Mouse (Mus musculus): ENCODE measurements around the gene Tlr5. TPM values are rescaled to one million over a fixed set of nuclear protein-coding genes. Genes with fewer than 3 reads are reported as not detected.

Gene Tlr5
- 0.99 and 1.2 TPM in 2 replicates for polyA plus RNA-seq (2015; fragmentation: Nextera tagmentation; extraction: Ambion mirVana)

GRCm38 (mm10) chr1:182954287-182955046, at the start of gene Tlr5:
Tlr5 (plus strand) TSS chr1:182954788.
- Histone ChIP-seq H3K27me3 (peaks cover 22% of the 10 kb centered on the region), H3K4me3 (peak within 1 kb of the TSS; percentile 51), H3K4me2 (peak within 1 kb of the TSS; percentile 83), H3K27ac (no peak within 1 kb of the TSS; the same call in 1 of the 2 replicates), H3K4me1 (peaks cover 29% of the 10 kb centered on the region), H3K9ac (peak within 1 kb of the TSS; percentile 75), H3K9me3 (no peaks in the 10 kb centered on the region), H3K36me3 (no peaks in the 10 kb centered on the region)
- 0 out of 2 replicates have a peak, but pooled peaks have one; percentile 40 for ATAC-seq (ENCODE audit: insufficient number of reproducible peaks, insufficient read depth, low FRiP score, low TSS enrichment, low read depth)
- 22% methylated on average over 21 of the region's 21 CpGs for WGBS

GRCm38 (mm10) chr1:182905669-182906068, 48.9 kb upstream of the Tlr5 start:
- 84% methylated on average over 3 of the region's 3 CpGs for WGBS
- Histone ChIP-seq H3K27me3 (peaks cover 4% of the 10 kb centered on the region; the same call in 1 of the 2 replicates), H3K27ac (no peak overlapping the region)

GRCm38 (mm10) chr1:182908050-182909036, 46.2 kb upstream of the Tlr5 start:
- Histone ChIP-seq H3K9me3 (peaks cover 4% of the 10 kb centered on the region; the same call in 1 of the 2 replicates), H3K4me1 (peaks cover 18% of the 10 kb centered on the region), H3K4me3 (no peak overlapping the region), H3K27ac (0 out of 2 replicates have a peak overlapping the region, but pooled peaks have one; percentile 39), H3K9ac (0 out of 2 replicates have a peak overlapping the region, but pooled peaks have one; percentile 16), H3K27me3 (peaks cover 4% of the 10 kb centered on the region; the same call in 1 of the 2 replicates), H3K4me2 (peak overlapping the region; percentile 41), H3K36me3 (no peaks in the 10 kb centered on the region)
- peak; percentile 76; the same call in 1 of the 2 replicates for ATAC-seq (ENCODE audit: insufficient number of reproducible peaks, insufficient read depth, low FRiP score, low TSS enrichment, low read depth)
- WGBS: 16% methylated on average over 14 of the region's 14 CpGs

More at GRCm38 (mm10) chr1:182905669-182906068, 48.9 kb upstream of the Tlr5 start:
- Histone ChIP-seq H3K4me1 (peaks cover 18% of the 10 kb centered on the region), H3K4me3 (no peak overlapping the region), H3K36me3 (no peaks in the 10 kb centered on the region), H3K4me2 (no peak overlapping the region), H3K9me3 (no peaks in the 10 kb centered on the region), H3K9ac (no peak overlapping the region)
- no peak for ATAC-seq (ENCODE audit: insufficient number of reproducible peaks, insufficient read depth, low FRiP score, low TSS enrichment, low read depth)

- no peaks in the 10 kb centered on the region for H3K36me3 ChIP-seq
- H3K27me3 ChIP-seq: peaks cover 4% of the 10 kb centered on the region; the same call in 1 of the 2 replicates
- no peak for ATAC-seq (ENCODE audit: insufficient number of reproducible peaks, insufficient read depth, low FRiP score, low TSS enrichment, low read depth)
- H3K9ac ChIP-seq: 0 out of 2 replicates have a peak overlapping the region, but pooled peaks have one; percentile 16
- no peak overlapping the region for H3K4me3 ChIP-seq
- no peak overlapping the region for H3K4me2 ChIP-seq
- WGBS: 44% methylated on average over 3 of the region's 3 CpGs
- peaks cover 4% of the 10 kb centered on the region; the same call in 1 of the 2 replicates for H3K9me3 ChIP-seq
- H3K4me1 ChIP-seq: peaks cover 18% of the 10 kb centered on the region
- H3K27ac ChIP-seq: no peak overlapping the region
Measured at GRCm38 (mm10) chr1:182909066-182909465, 45.5 kb upstream of the Tlr5 start.

GRCm38 (mm10) chr1:182909596-182909995, 45.0 kb upstream of the Tlr5 start:
- Histone ChIP-seq H3K4me1 (peaks cover 18% of the 10 kb centered on the region), H3K27me3 (peaks cover 4% of the 10 kb centered on the region; the same call in 1 of the 2 replicates), H3K36me3 (no peaks in the 10 kb centered on the region), H3K9ac (no peak overlapping the region), H3K4me3 (no peak overlapping the region), H3K27ac (no peak overlapping the region), H3K4me2 (no peak overlapping the region), H3K9me3 (peaks cover 4% of the 10 kb centered on the region; the same call in 1 of the 2 replicates)
- no peak for ATAC-seq (ENCODE audit: insufficient number of reproducible peaks, insufficient read depth, low FRiP score, low TSS enrichment, low read depth)
- WGBS: 81% methylated on average over 5 of the region's 5 CpGs

GRCm38 (mm10) chr1:182912591-182912990, 42.0 kb upstream of the Tlr5 start:
- no peak for ATAC-seq (ENCODE audit: insufficient number of reproducible peaks, insufficient read depth, low FRiP score, low TSS enrichment, low read depth)
- WGBS: 63% methylated on average over 2 of the region's 2 CpGs
- no peak overlapping the region for H3K27ac ChIP-seq

GRCm38 (mm10) chr1:182914121-182914908, 40.3 kb upstream of the Tlr5 start:
- Histone ChIP-seq H3K9ac (no peak overlapping the region), H3K9me3 (peaks cover 4% of the 10 kb centered on the region; the same call in 1 of the 2 replicates), H3K36me3 (no peaks in the 10 kb centered on the region), H3K27me3 (no peaks in the 10 kb centered on the region), H3K4me3 (no peak overlapping the region), H3K27ac (no peak overlapping the region), H3K4me1 (peaks cover 11% of the 10 kb centered on the region; the same call in 1 of the 2 replicates), H3K4me2 (no peak overlapping the region)
- ATAC-seq (ENCODE audit: insufficient number of reproducible peaks, insufficient read depth, low FRiP score, low TSS enrichment, low read depth): no peak
- WGBS: 85% methylated on average over 4 of the region's 4 CpGs

More at GRCm38 (mm10) chr1:182912591-182912990, 42.0 kb upstream of the Tlr5 start:
- no peaks in the 10 kb centered on the region for H3K36me3 ChIP-seq
- no peak overlapping the region for H3K4me2 ChIP-seq
- H3K4me1 ChIP-seq: peaks cover 15% of the 10 kb centered on the region
- H3K4me3 ChIP-seq: no peak overlapping the region
- H3K9me3 ChIP-seq: peaks cover 4% of the 10 kb centered on the region; the same call in 1 of the 2 replicates
- H3K9ac ChIP-seq: no peak overlapping the region
- H3K27me3 ChIP-seq: peaks cover 4% of the 10 kb centered on the region; the same call in 1 of the 2 replicates

GRCm38 (mm10) chr1:182916166-182916565, 38.4 kb upstream of the Tlr5 start:
- Histone ChIP-seq H3K27ac (no peak overlapping the region), H3K9ac (no peak overlapping the region), H3K4me3 (no peak overlapping the region), H3K36me3 (no peaks in the 10 kb centered on the region), H3K9me3 (peaks cover 4% of the 10 kb centered on the region; the same call in 1 of the 2 replicates), H3K4me1 (peaks cover 14% of the 10 kb centered on the region; the same call in 1 of the 2 replicates), H3K27me3 (no peaks in the 10 kb centered on the region), H3K4me2 (no peak overlapping the region)
- ATAC-seq (ENCODE audit: insufficient number of reproducible peaks, insufficient read depth, low FRiP score, low TSS enrichment, low read depth): no peak
- WGBS: 91% methylated on average over 5 of the region's 5 CpGs

GRCm38 (mm10) chr1:182918718-182919346, 35.8 kb upstream of the Tlr5 start:
- Histone ChIP-seq H3K36me3 (no peaks in the 10 kb centered on the region), H3K4me2 (no peak overlapping the region), H3K4me3 (no peak overlapping the region), H3K9me3 (no peaks in the 10 kb centered on the region), H3K4me1 (peaks cover 14% of the 10 kb centered on the region; the same call in 1 of the 2 replicates), H3K9ac (no peak overlapping the region), H3K27ac (no peak overlapping the region), H3K27me3 (no peaks in the 10 kb centered on the region)
- WGBS: 41% methylated on average over 8 of the region's 8 CpGs
- ATAC-seq (ENCODE audit: insufficient number of reproducible peaks, insufficient read depth, low FRiP score, low TSS enrichment, low read depth): no peak

- ATAC-seq (ENCODE audit: insufficient number of reproducible peaks, insufficient read depth, low FRiP score, low TSS enrichment, low read depth): no peak
- Histone ChIP-seq H3K9me3 (no peaks in the 10 kb centered on the region), H3K36me3 (no peaks in the 10 kb centered on the region), H3K27ac (no peak overlapping the region), H3K9ac (no peak overlapping the region), H3K27me3 (no peaks in the 10 kb centered on the region), H3K4me2 (no peak overlapping the region), H3K4me1 (peaks cover 14% of the 10 kb centered on the region; the same call in 1 of the 2 replicates), H3K4me3 (no peak overlapping the region)
- 58% methylated on average over 4 of the region's 4 CpGs for WGBS
Measured at GRCm38 (mm10) chr1:182922824-182923223, 31.8 kb upstream of the Tlr5 start.
